Mouse (Mus musculus): ENCODE measurements around the gene Gm13279.
"Not testable (repeated sequence)": the region's sequence is repeated elsewhere in the genome, so short reads cannot be mapped to it uniquely, and the experiment has no call there.

DNA sequence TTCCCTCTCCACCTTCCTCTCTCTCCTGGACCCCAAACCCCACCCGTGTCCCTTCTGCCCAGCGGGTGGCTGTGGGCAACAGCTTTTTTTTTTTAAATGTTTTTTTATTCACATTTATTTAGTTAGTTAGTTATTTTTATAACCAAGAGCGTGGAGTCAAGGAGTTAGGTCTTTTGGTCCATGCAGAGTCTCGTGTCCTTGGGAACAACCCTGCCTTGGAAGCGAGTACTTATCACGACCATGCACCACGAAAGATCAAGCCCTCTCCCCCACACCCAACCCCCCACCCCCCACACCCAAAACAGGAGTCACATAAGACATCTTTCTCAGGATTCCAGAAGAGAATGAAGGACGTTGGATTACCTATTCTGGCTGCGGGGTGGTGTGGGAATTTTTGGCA is 34.9 kb upstream of the Gm13279 start:
- not testable (repeated sequence) for TF ChIP-seq MYC (IDR thresholded peaks at IDR 0.05; ENCODE audit: low read depth, low read length); POLR2A (IDR thresholded peaks at IDR 0.05; ENCODE audit: control insufficient read depth in 1 of 2, insufficient read depth in 1 of 2, low read depth in 1 of 2, low read length in 2 of 2, poor library complexity in 1 of 2); ZMIZ1 (IDR thresholded peaks at IDR 0.05; ENCODE audit: low read depth, low read length); ZNF384 (IDR thresholded peaks at IDR 0.05; ENCODE audit: low read depth, low read length); MAFK (IDR thresholded peaks at IDR 0.05; ENCODE audit: borderline replicate concordance, low read depth, low read length); EP300 (IDR thresholded peaks at IDR 0.05; ENCODE audit: low read depth in 1 of 2, low read length in 2 of 2); SMC3 (IDR thresholded peaks at IDR 0.05; ENCODE audit: low read depth, low read length); ETS1 (IDR thresholded peaks at IDR 0.05; ENCODE audit: low read depth, low read length); TAL1 (IDR thresholded peaks at IDR 0.05; ENCODE audit: low read length)
- 0 out of 6 replicates have a peak, but pooled peaks of 1 of the 3 experiments have one; percentile 2 for TF ChIP-seq CTCF (IDR thresholded peaks at IDR 0.05 in 2 of 3, conservative IDR thresholded peaks at IDR 0.05 in 1 of 3; ENCODE audit: control insufficient read depth in 1 of 3, insufficient read depth in 1 of 3, low read depth in 2 of 3, low read length in 3 of 3, poor library complexity in 1 of 3, severe bottlenecking in 1 of 3)
